Mouse (Mus musculus) brown adipose tissue, adult 24 weeks (tissue): ENCODE measurements at regions not wholly inside any gene's neighbourhood (a gene's known extent, or its start where the extent isn't known, plus 50 kb on each side); places are given as distances from the start of the nearest gene placed in this dataset.

Experiments
- H3K27ac ChIP-seq: fragments of 200-500 bp; replicated peaks from 2 replicates; pipeline ENCODE4 v1.5.1; 2012; ENCODE audit warnings: low read depth, mild to moderate bottlenecking, low read length
- H3K4me1 ChIP-seq: fragments of 200-500 bp; 2 replicates; pipeline ENCODE4 v1.6.1; 2012; ENCODE audit warnings: low read length, mixed read lengths; ENCODE audit not compliant: control insufficient read depth, insufficient read depth, insufficient read length
- H3K4me3 ChIP-seq: fragments of 200-500 bp; 2 replicates; pipeline ENCODE4 v1.5.1; 2012; ENCODE audit warnings: low read depth, mild to moderate bottlenecking, low read length, moderate library complexity; ENCODE audit not compliant: insufficient read depth

GRCm38 (mm10) chr7:64073781-64074180 lies 79.9 kb upstream of the Trpm1 start:
- H3K27ac ChIP-seq, result no peak overlapping the region
- H3K4me3 ChIP-seq, result no peak overlapping the region
- H3K4me1 ChIP-seq, result no peaks in the 10 kb centered on the region

GRCm38 (mm10) chr7:64070930-64071329 lies 82.7 kb upstream of the Trpm1 start:
- H3K27ac ChIP-seq, result no peak overlapping the region
- H3K4me3 ChIP-seq, result no peak overlapping the region
- H3K4me1 ChIP-seq, result no peaks in the 10 kb centered on the region

- peaks cover 4% of the 10 kb centered on the region; the same call in 1 of the 2 replicates for H3K4me1 ChIP-seq
- H3K27ac ChIP-seq, result no peak overlapping the region
Measured at GRCm38 (mm10) chr7:64065529-64066247, 87.9 kb upstream of the Trpm1 start.

GRCm38 (mm10) chr7:64064460-64065241 lies 89.0 kb upstream of the Trpm1 start:
- Histone ChIP-seq H3K4me1 (peaks cover 5% of the 10 kb centered on the region; the same call in 1 of the 2 replicates), H3K27ac (peak overlapping the region; percentile 67), H3K4me3 (no peak overlapping the region)

More at GRCm38 (mm10) chr7:64065529-64066247, 87.9 kb upstream of the Trpm1 start:
- H3K4me3 ChIP-seq, result no peak overlapping the region

- H3K27ac ChIP-seq, result no peak overlapping the region
- no peak overlapping the region for H3K4me3 ChIP-seq
- peaks cover 16% of the 10 kb centered on the region for H3K4me1 ChIP-seq
Measured at GRCm38 (mm10) chr7:64061170-64061569, 92.5 kb upstream of the Trpm1 start.

- no peak overlapping the region for H3K4me3 ChIP-seq
- H3K4me1 ChIP-seq, result peaks cover 16% of the 10 kb centered on the region
- H3K27ac ChIP-seq, result no peak overlapping the region
Measured at GRCm38 (mm10) chr7:64060582-64060981, 93.1 kb upstream of the Trpm1 start.

GRCm38 (mm10) chr7:64060051-64060450 lies 93.6 kb upstream of the Trpm1 start:
- Histone ChIP-seq H3K27ac (no peak overlapping the region), H3K4me3 (no peak overlapping the region), H3K4me1 (peaks cover 16% of the 10 kb centered on the region)

- Histone ChIP-seq H3K27ac (peak overlapping the region; percentile 36), H3K4me3 (no peak overlapping the region), H3K4me1 (peaks cover 18% of the 10 kb centered on the region)
Measured at GRCm38 (mm10) chr7:64058282-64058872, 95.3 kb upstream of the Trpm1 start.

GRCm38 (mm10) chr7:64057873-64058272 lies 95.8 kb upstream of the Trpm1 start:
- Histone ChIP-seq H3K4me3 (no peak overlapping the region), H3K4me1 (peaks cover 18% of the 10 kb centered on the region), H3K27ac (peak overlapping the region; percentile 47)

GRCm38 (mm10) chr7:64056498-64056897 lies 97.1 kb upstream of the Trpm1 start:
- H3K4me1 ChIP-seq, result peaks cover 16% of the 10 kb centered on the region
- no peak overlapping the region for H3K27ac ChIP-seq
- no peak overlapping the region for H3K4me3 ChIP-seq

- peaks cover 13% of the 10 kb centered on the region for H3K4me1 ChIP-seq
- H3K27ac ChIP-seq, result no peak overlapping the region
- no peak overlapping the region for H3K4me3 ChIP-seq
Measured at GRCm38 (mm10) chr7:64054996-64055395, 98.6 kb upstream of the Trpm1 start.

GRCm38 (mm10) chr7:64053766-64054165 lies 99.9 kb upstream of the Trpm1 start:
- no peak overlapping the region for H3K4me3 ChIP-seq
- no peak overlapping the region for H3K27ac ChIP-seq
- H3K4me1 ChIP-seq, result peaks cover 15% of the 10 kb centered on the region

- H3K4me1 ChIP-seq, result peaks cover 8% of the 10 kb centered on the region
- H3K27ac ChIP-seq, result no peak overlapping the region
- no peak overlapping the region for H3K4me3 ChIP-seq
Measured at GRCm38 (mm10) chr7:64052400-64052799, 101.2 kb upstream of the Trpm1 start.

- no peak overlapping the region for H3K27ac ChIP-seq
- H3K4me3 ChIP-seq, result no peak overlapping the region
- peaks cover 6% of the 10 kb centered on the region for H3K4me1 ChIP-seq
Measured at GRCm38 (mm10) chr7:64050826-64051401, 102.7 kb upstream of the Trpm1 start.

GRCm38 (mm10) chr7:64050246-64050645 lies 103.4 kb upstream of the Trpm1 start:
- H3K4me1 ChIP-seq, result peaks cover 6% of the 10 kb centered on the region
- no peak overlapping the region for H3K4me3 ChIP-seq
- H3K27ac ChIP-seq, result no peak overlapping the region
